11 mouse cellular contexts compared by ENCODE assay signal in the genomic region with DNA sequence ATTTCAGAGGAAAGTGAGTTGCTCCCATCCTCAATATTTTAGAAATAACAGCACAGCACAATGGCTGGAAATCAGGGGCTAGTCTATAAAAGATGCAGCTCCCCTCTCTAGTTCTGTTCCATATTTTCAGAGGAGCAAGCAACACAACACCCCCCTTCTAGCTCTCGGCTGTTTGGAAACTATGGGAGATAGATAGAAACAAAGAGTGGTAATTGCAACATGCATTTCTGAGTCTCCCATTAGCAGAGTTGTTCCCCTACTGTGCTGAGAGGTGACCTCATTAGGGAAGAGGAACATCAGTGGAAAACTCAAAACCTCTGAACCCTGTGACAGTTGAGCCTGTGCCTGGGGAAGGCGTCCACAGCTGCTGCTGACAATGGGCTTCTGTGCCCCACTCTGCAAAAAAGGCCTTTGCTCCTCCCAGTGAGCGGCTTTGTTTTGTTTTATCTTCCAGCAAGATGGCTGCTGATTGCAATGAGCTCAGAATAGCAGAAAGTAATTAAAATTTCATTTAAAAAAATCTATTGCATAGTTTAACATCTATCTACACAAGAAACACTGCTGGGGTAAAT.
DNase-seq lines count a peak whose midpoint lies in the region; ATAC-seq and TF ChIP-seq lines count a peak whose summit lies in the region.
"Had no signal": no experiment of that assay in that cellular context is flagged by ENCODE, and none has a peak within 500 bp of the region (broad histone marks: within the 10 kb centered on the region; RNA-seq: fewer than 3 reads in every experiment).

No protein-coding gene starts in this region.

- 13% methylated on average over 3 of the region's 3 CpGs for WGBS in hindbrain, embryonic 13.5 days
- WGBS in midbrain, embryonic 15.5 days, result 16% methylated on average over 3 of the region's 3 CpGs

- no peaks in the 10 kb centered on the region for H3K27me3 ChIP-seq in hindbrain, embryonic 13.5 days
- no peaks in the 10 kb centered on the region for H3K27me3 ChIP-seq in midbrain, embryonic 15.5 days (replicated peaks)
- H3K27me3 ChIP-seq: liver, embryonic 12.5 days had no signal

- peaks cover 13% of the 10 kb centered on the region for H3K4me1 ChIP-seq in cortical plate, adult 2 months (ENCODE audit: control insufficient read depth, insufficient read depth, low read length)
- peaks cover 58% of the 10 kb centered on the region for H3K4me1 ChIP-seq in hindbrain, embryonic 13.5 days (replicated peaks)
- peaks cover 46% of the 10 kb centered on the region for H3K4me1 ChIP-seq in midbrain, embryonic 15.5 days
- H3K4me1 ChIP-seq: liver, embryonic 12.5 days had no signal

- H3K4me2 ChIP-seq in hindbrain, embryonic 13.5 days, result peak overlapping the region; percentile 22; the same call in 1 of the 2 replicates
- H3K4me2 ChIP-seq in midbrain, embryonic 15.5 days, result no peak overlapping the region
- H3K4me2 ChIP-seq: liver, embryonic 12.5 days had no signal

- TF ChIP-seq CTCF in cortical plate, adult 2 months (IDR thresholded peaks at IDR 0.05; ENCODE audit: extremely low read depth, insufficient read depth, low read length), result no peak

- peak; percentile 35 for DNase-seq in cerebellum, adult 9-11 months
- no peak for DNase-seq in cerebellum, postnatal 4 days (ENCODE audit: low spot score in 2 of 2)
- DNase-seq in ovary, adult 18-20 months (ENCODE audit: low spot score), result no peak
- DNase-seq in adrenal gland, postnatal 10 days, result no peak
- no peak for DNase-seq in kidney, adult 8-10 months
- DNase-seq: cerebellum, adult 11 months; thymus, postnatal 36 days had no signal

- no peak for TF ChIP-seq POLR2A in cortical plate, adult 2 months (IDR thresholded peaks at IDR 0.05; ENCODE audit: extremely low read depth, insufficient read depth, low read length)

- H3K9me3 ChIP-seq in hindbrain, embryonic 13.5 days, result no peaks in the 10 kb centered on the region
- no peaks in the 10 kb centered on the region for H3K9me3 ChIP-seq in midbrain, embryonic 15.5 days

- no peak overlapping the region for H3K9ac ChIP-seq in hindbrain, embryonic 13.5 days
- no peak overlapping the region for H3K9ac ChIP-seq in midbrain, embryonic 15.5 days
- H3K9ac ChIP-seq: liver, embryonic 12.5 days had no signal

- peak overlapping the region; percentile 70 for H3K27ac ChIP-seq in cortical plate, adult 2 months (ENCODE audit: insufficient read depth, low read length)
- H3K27ac ChIP-seq in hindbrain, embryonic 13.5 days, result peak overlapping the region; percentile 92
- peak overlapping the region; percentile 78 for H3K27ac ChIP-seq in midbrain, embryonic 15.5 days
- H3K27ac ChIP-seq: liver, embryonic 12.5 days had no signal

- ATAC-seq in hindbrain, embryonic 13.5 days (ENCODE audit: low FRiP score), result peak; percentile 57
- peak; percentile 58; the same call in 1 of the 2 replicates for ATAC-seq in midbrain, embryonic 15.5 days (replicated peaks)
- ATAC-seq: liver, embryonic 12.5 days had no signal

- H3K36me3 ChIP-seq in hindbrain, embryonic 13.5 days, result no peaks in the 10 kb centered on the region
- H3K36me3 ChIP-seq in midbrain, embryonic 15.5 days (replicated peaks), result no peaks in the 10 kb centered on the region
- H3K36me3 ChIP-seq: liver, embryonic 12.5 days had no signal

- no peak overlapping the region for H3K4me3 ChIP-seq in cortical plate, adult 2 months (ENCODE audit: insufficient read depth, low read length)
- H3K4me3 ChIP-seq in hindbrain, embryonic 13.5 days, result no peak overlapping the region
- H3K4me3 ChIP-seq in midbrain, embryonic 15.5 days, result no peak overlapping the region
- H3K4me3 ChIP-seq: liver, embryonic 12.5 days had no signal
